Mouse (Mus musculus) left cerebral cortex, postnatal 14 days (tissue): ENCODE measurements around the gene Sdsl. TPM values are rescaled to one million over a fixed set of nuclear protein-coding genes. Genes with fewer than 3 reads are reported as not detected.

Source experiments
- DNase-seq, 2 experiments: peaks; one replicate each; pipeline ENCODE4 v3.0.0; 2021 to 2022; ENCODE audit warnings: low spot score in 2 of 2, mixed read lengths in 1 of 2
- intact Hi-C: fragments of 180-260 bp; cut with DNase I; formaldehyde crosslinking; loops from one replicate; pipeline ENCODE4 v1.15.1; 2025
- total RNA-seq, 2 experiments: library from RNA; stranded (reverse); gene quantifications; 2 replicates each; pipeline ENCODE4 v1.2.3; 2021

Sdsl gene
- total RNA-seq, 2 experiments from 2014 or later = 5.1 to 5.4 TPM

- intact Hi-C loops = loop anchor here (5.0 to 10.0 kb wide), 2 partner anchors 629 to 762 kb away; partner anchors contain the start of gene Tbx3
Observed at GRCm38 (mm10) chr5:120434231-120434735, 38.3 kb downstream of the Sdsl start.

GRCm38 (mm10) chr5:120433135-120433760 is 39.4 kb downstream of the Sdsl start:
- intact Hi-C loops = loop anchor here (5.0 to 10.0 kb wide), 2 partner anchors 628 to 761 kb away; partner anchors contain the start of gene Tbx3
- no peak for DNase-seq

More at GRCm38 (mm10) chr5:120434231-120434735, 38.3 kb downstream of the Sdsl start:
- no peak for DNase-seq

GRCm38 (mm10) chr5:120432486-120433015 is 40.1 kb downstream of the Sdsl start:
- DNase-seq = no peak
- intact Hi-C loops = loop anchor here (5.0 to 10.0 kb wide), 2 partner anchors 628 to 760 kb away; partner anchors contain the start of gene Tbx3

- peak; percentile 45 to 49 for DNase-seq
- intact Hi-C loops = loop anchor here (5.0 to 10.0 kb wide), 2 partner anchors 627 to 760 kb away; partner anchors contain the start of gene Tbx3
Observed at GRCm38 (mm10) chr5:120431649-120432485, 40.7 kb downstream of the Sdsl start, which contains the start of gene Lhx5. TSS of gene Lhx5 (plus strand) at chr5:120431699.

GRCm38 (mm10) chr5:120431001-120431583 is 41.5 kb downstream of the Sdsl start:
- intact Hi-C loops = loop anchor here (5.0 to 10.0 kb wide), 2 partner anchors 626 to 759 kb away; partner anchors contain the start of gene Tbx3
- DNase-seq = no peak

GRCm38 (mm10) chr5:120429692-120430091 is 42.9 kb downstream of the Sdsl start:
- no peak for DNase-seq
- intact Hi-C loops = loop anchor here (5.0 to 10.0 kb wide), 2 partner anchors 625 to 757 kb away; partner anchors contain the start of gene Tbx3

- intact Hi-C loops = no loop called here
- DNase-seq = no peak
Observed at GRCm38 (mm10) chr5:120428990-120429389, 43.6 kb downstream of the Sdsl start.

GRCm38 (mm10) chr5:120428189-120428838 is 44.3 kb downstream of the Sdsl start:
- no peak for DNase-seq
- intact Hi-C loops = no loop called here

- no peak for DNase-seq
- intact Hi-C loops = no loop called here
Observed at GRCm38 (mm10) chr5:120427451-120427938, 45.1 kb downstream of the Sdsl start.

GRCm38 (mm10) chr5:120426572-120426971 is 46.0 kb downstream of the Sdsl start:
- intact Hi-C loops = no loop called here

GRCm38 (mm10) chr5:120425711-120426110 is 46.9 kb downstream of the Sdsl start:
- intact Hi-C loops = no loop called here
- no peak for DNase-seq

More at GRCm38 (mm10) chr5:120426572-120426971, 46.0 kb downstream of the Sdsl start:
- no peak for DNase-seq

GRCm38 (mm10) chr5:120424657-120425056 is 48.0 kb downstream of the Sdsl start:
- intact Hi-C loops = no loop called here
- DNase-seq = no peak

GRCm38 (mm10) chr5:120424039-120424438 is 48.6 kb downstream of the Sdsl start:
- DNase-seq = no peak
- intact Hi-C loops = no loop called here

- intact Hi-C loops = no loop called here
- DNase-seq = peak in 1 of 2 experiments; percentile 67
Observed at GRCm38 (mm10) chr5:120420106-120420505, 52.5 kb downstream of the Sdsl start.

GRCm38 (mm10) chr5:120413436-120413835 is 59.2 kb downstream of the Sdsl start:
- DNase-seq = no peak
- intact Hi-C loops = no loop called here

- intact Hi-C loops = no loop called here
- DNase-seq = peak; percentile 57 to 60
Observed at GRCm38 (mm10) chr5:120409385-120410378, 62.9 kb downstream of the Sdsl start.

GRCm38 (mm10) chr5:120408933-120409332 is 63.7 kb downstream of the Sdsl start:
- peak in 1 of 2 experiments; percentile 20 for DNase-seq
- intact Hi-C loops = no loop called here
